Mouse (Mus musculus): ENCODE results near the gene Hat1. TPM values are rescaled to one million over a fixed set of nuclear protein-coding genes. Genes with fewer than 3 reads are reported as not detected.

Gene Hat1
- polyA plus RNA-seq, 1 experiment from 2014 or later, result 49.9 TPM

- ATAC-seq (ENCODE audit: low FRiP score, low TSS enrichment), result no peak
- Histone ChIP-seq H3K4me1 (replicated peaks; ENCODE audit: control insufficient read depth, insufficient read depth) (no peaks in the 10 kb centered on the region), H3K36me3 (ENCODE audit: control insufficient read depth, insufficient read depth, low read length) (no peaks in the 10 kb centered on the region), H3K9me3 (ENCODE audit: control insufficient read depth, low read length) (no peaks in the 10 kb centered on the region), H3K9ac (ENCODE audit: low read length) (peak overlapping the region; percentile 88), H3K4me2 (replicated peaks; ENCODE audit: low read depth) (peak overlapping the region; percentile 81), H3K27me3 (ENCODE audit: control insufficient read depth, insufficient read depth, low read length) (no peaks in the 10 kb centered on the region), H3K27ac (replicated peaks) (peak overlapping the region; percentile 88; the same call in 1 of the 2 replicates), H3K4me3 (ENCODE audit: low read depth, low read length) (peak overlapping the region; percentile 86)
- DNase-seq (ENCODE audit: low spot score), result no peak
- 51% methylated on average over 9 of the region's 9 CpGs for WGBS
- no peak for TF ChIP-seq CTCF (IDR thresholded peaks at IDR 0.05; ENCODE audit: low read depth)
- TF ChIP-seq EP300 (optimal IDR thresholded peaks at IDR 0.05), result no peak
These were observed 1.1 kb downstream of the Hat1 start for GRCm38 (mm10) chr2:71389864-71390263.

DNA sequence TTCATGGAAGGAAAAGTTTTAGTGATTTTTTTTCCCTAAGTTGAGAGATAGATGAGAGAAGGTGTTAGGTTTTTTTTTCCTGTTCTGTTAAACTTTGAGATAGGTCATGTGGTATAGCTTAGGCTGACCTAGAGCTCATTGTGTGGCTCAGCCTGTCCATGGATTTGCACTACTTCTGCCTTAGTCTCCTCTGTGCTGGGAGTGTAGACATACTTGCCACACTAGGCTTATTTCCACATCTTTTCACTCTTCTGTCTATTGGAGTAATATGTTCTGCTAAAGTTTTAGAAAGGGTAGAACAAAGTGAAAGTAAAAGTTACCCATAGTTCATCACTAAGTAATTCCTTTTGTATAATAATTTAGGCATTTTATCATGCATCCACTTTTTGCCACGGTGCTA, 16.9 kb downstream of the Hat1 start:
- H3K9ac ChIP-seq (ENCODE audit: low read length), result no peak overlapping the region
- H3K4me3 ChIP-seq (ENCODE audit: low read depth, low read length), result no peak overlapping the region
- 71% methylated on average over 1 of the region's 1 CpGs for WGBS
- ATAC-seq (ENCODE audit: low FRiP score, low TSS enrichment) (no peak), DNase-seq (ENCODE audit: low spot score) (no peak)
- H3K27ac ChIP-seq (replicated peaks), result no peak overlapping the region
- H3K4me1 ChIP-seq (replicated peaks; ENCODE audit: control insufficient read depth, insufficient read depth), result no peaks in the 10 kb centered on the region
- no peak overlapping the region for H3K4me2 ChIP-seq (replicated peaks; ENCODE audit: low read depth)
- no peaks in the 10 kb centered on the region for H3K9me3 ChIP-seq (ENCODE audit: control insufficient read depth, low read length)
- no peak for TF ChIP-seq EP300 (optimal IDR thresholded peaks at IDR 0.05)
- no peak for TF ChIP-seq CTCF (IDR thresholded peaks at IDR 0.05; ENCODE audit: low read depth)
- no peaks in the 10 kb centered on the region for H3K36me3 ChIP-seq (ENCODE audit: control insufficient read depth, insufficient read depth, low read length)
- no peaks in the 10 kb centered on the region for H3K27me3 ChIP-seq (ENCODE audit: control insufficient read depth, insufficient read depth, low read length)

GRCm38 (mm10) chr2:71418760-71419280, 30.1 kb downstream of the Hat1 start:
- Histone ChIP-seq H3K36me3 (ENCODE audit: control insufficient read depth, insufficient read depth, low read length) (peaks cover 5% of the 10 kb centered on the region; the same call in 1 of the 2 replicates), H3K4me1 (replicated peaks; ENCODE audit: control insufficient read depth, insufficient read depth) (no peaks in the 10 kb centered on the region), H3K27ac (replicated peaks) (no peak overlapping the region), H3K27me3 (ENCODE audit: control insufficient read depth, insufficient read depth, low read length) (no peaks in the 10 kb centered on the region), H3K9ac (ENCODE audit: low read length) (no peak overlapping the region), H3K4me3 (ENCODE audit: low read depth, low read length) (no peak overlapping the region), H3K4me2 (replicated peaks; ENCODE audit: low read depth) (no peak overlapping the region), H3K9me3 (ENCODE audit: control insufficient read depth, low read length) (no peaks in the 10 kb centered on the region)
- TF ChIP-seq CTCF (IDR thresholded peaks at IDR 0.05; ENCODE audit: low read depth) (no peak), EP300 (optimal IDR thresholded peaks at IDR 0.05) (no peak)
- ATAC-seq (ENCODE audit: low FRiP score, low TSS enrichment) (no peak), DNase-seq (ENCODE audit: low spot score) (no peak)
- WGBS, result 69% methylated on average over 3 of the region's 3 CpGs

- no peak for DNase-seq (ENCODE audit: low spot score)
- no peak overlapping the region for H3K4me3 ChIP-seq (ENCODE audit: low read depth, low read length)
- H3K4me1 ChIP-seq (replicated peaks; ENCODE audit: control insufficient read depth, insufficient read depth), result no peaks in the 10 kb centered on the region
- 80% methylated on average over 3 of the region's 3 CpGs for whole genome bisulfite sequencing
- no peak overlapping the region for H3K27ac ChIP-seq (replicated peaks)
- H3K9ac ChIP-seq (ENCODE audit: low read length), result no peak overlapping the region
- TF ChIP-seq EP300 (optimal IDR thresholded peaks at IDR 0.05), result no peak
- TF ChIP-seq CTCF (IDR thresholded peaks at IDR 0.05; ENCODE audit: low read depth), result no peak
- no peaks in the 10 kb centered on the region for H3K27me3 ChIP-seq (ENCODE audit: control insufficient read depth, insufficient read depth, low read length)
- no peak for ATAC-seq (ENCODE audit: low FRiP score, low TSS enrichment)
- H3K9me3 ChIP-seq (ENCODE audit: control insufficient read depth, low read length), result no peaks in the 10 kb centered on the region
- H3K36me3 ChIP-seq (ENCODE audit: control insufficient read depth, insufficient read depth, low read length), result peaks cover 5% of the 10 kb centered on the region; the same call in 1 of the 2 replicates
- H3K4me2 ChIP-seq (replicated peaks; ENCODE audit: low read depth), result no peak overlapping the region
These were observed 30.6 kb downstream of the Hat1 start for GRCm38 (mm10) chr2:71419408-71419807.

- H3K4me3 ChIP-seq (ENCODE audit: low read depth, low read length), result no peak overlapping the region
- no peak overlapping the region for H3K27ac ChIP-seq (replicated peaks)
- H3K27me3 ChIP-seq (ENCODE audit: control insufficient read depth, insufficient read depth, low read length), result no peaks in the 10 kb centered on the region
- DNase-seq (ENCODE audit: low spot score) (no peak), ATAC-seq (ENCODE audit: low FRiP score, low TSS enrichment) (no peak)
- WGBS, result 93% methylated on average over 9 of the region's 9 CpGs
- H3K9ac ChIP-seq (ENCODE audit: low read length), result no peak overlapping the region
- no peaks in the 10 kb centered on the region for H3K9me3 ChIP-seq (ENCODE audit: control insufficient read depth, low read length)
- peaks cover 5% of the 10 kb centered on the region; the same call in 1 of the 2 replicates for H3K36me3 ChIP-seq (ENCODE audit: control insufficient read depth, insufficient read depth, low read length)
- no peak overlapping the region for H3K4me2 ChIP-seq (replicated peaks; ENCODE audit: low read depth)
- H3K4me1 ChIP-seq (replicated peaks; ENCODE audit: control insufficient read depth, insufficient read depth), result no peaks in the 10 kb centered on the region
- TF ChIP-seq CTCF (IDR thresholded peaks at IDR 0.05; ENCODE audit: low read depth) (no peak), EP300 (optimal IDR thresholded peaks at IDR 0.05) (no peak)
These were observed 32.2 kb downstream of the Hat1 start for GRCm38 (mm10) chr2:71420895-71421425.

DNA sequence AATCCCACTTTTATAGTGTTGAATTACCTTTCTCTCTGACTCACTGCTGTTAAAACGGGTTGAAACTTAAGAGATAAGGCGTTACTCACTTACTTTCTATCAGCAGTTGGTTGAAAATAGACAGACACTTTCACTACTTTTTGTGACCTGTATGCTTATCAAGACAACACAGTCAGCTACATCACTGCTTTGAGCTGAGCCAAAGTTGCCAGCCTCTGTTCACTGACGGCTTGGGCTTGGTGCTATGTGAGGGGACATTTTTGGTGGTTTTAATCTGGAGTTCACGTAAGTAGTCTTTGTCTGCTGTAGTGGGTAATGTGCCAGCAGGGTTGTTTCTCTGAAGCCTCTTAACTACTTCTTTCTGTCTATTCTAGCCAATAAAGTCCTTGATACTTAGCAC, 35.8 kb downstream of the Hat1 start:
- H3K27me3 ChIP-seq (ENCODE audit: control insufficient read depth, insufficient read depth, low read length), result no peaks in the 10 kb centered on the region
- no peaks in the 10 kb centered on the region for H3K9me3 ChIP-seq (ENCODE audit: control insufficient read depth, low read length)
- ATAC-seq (ENCODE audit: low FRiP score, low TSS enrichment) (no peak), DNase-seq (ENCODE audit: low spot score) (no peak)
- no peaks in the 10 kb centered on the region for H3K4me1 ChIP-seq (replicated peaks; ENCODE audit: control insufficient read depth, insufficient read depth)
- WGBS, result 73% methylated on average over 4 of the region's 4 CpGs
- H3K36me3 ChIP-seq (ENCODE audit: control insufficient read depth, insufficient read depth, low read length), result peaks cover 5% of the 10 kb centered on the region; the same call in 1 of the 2 replicates
- no peak overlapping the region for H3K27ac ChIP-seq (replicated peaks)
- no peak overlapping the region for H3K4me2 ChIP-seq (replicated peaks; ENCODE audit: low read depth)
- no peak overlapping the region for H3K4me3 ChIP-seq (ENCODE audit: low read depth, low read length)
- TF ChIP-seq CTCF (IDR thresholded peaks at IDR 0.05; ENCODE audit: low read depth) (no peak), EP300 (optimal IDR thresholded peaks at IDR 0.05) (no peak)
- no peak overlapping the region for H3K9ac ChIP-seq (ENCODE audit: low read length)
